Mouse (Mus musculus): ENCODE measurements around the gene Fam98a.

DNA sequence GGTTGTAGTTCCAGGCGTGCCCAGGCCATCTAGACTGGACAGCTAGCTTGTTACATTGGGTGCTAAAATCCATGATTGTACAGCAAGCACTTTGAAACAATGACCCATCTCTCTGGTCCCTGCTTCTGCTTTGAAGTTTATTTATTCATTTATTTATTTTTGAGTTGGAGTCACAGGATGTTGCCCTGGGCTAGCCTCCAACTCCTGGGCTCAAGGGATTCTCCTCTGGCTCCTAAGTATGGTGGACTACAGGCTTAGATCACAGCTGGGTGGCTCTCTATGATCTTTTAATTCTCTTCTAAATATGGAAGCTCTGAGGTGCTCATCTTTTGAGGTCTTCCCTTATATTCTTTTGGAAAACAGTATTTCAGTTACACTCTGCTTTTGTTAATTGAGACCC lies 25.3 kb downstream of the Fam98a start:
- TF ChIP-seq CTCF (IDR thresholded peaks at IDR 0.05; ENCODE audit: borderline replicate concordance, extremely low read depth, insufficient read depth, insufficient read length) = no peak
- no peak for TF ChIP-seq POLR2A (IDR thresholded peaks at IDR 0.05; ENCODE audit: borderline replicate concordance, extremely low read depth, insufficient read depth, insufficient read length, poor library complexity, severe bottlenecking)
